Mouse (Mus musculus): ENCODE measurements around the gene Ino80.
"Not testable (repeated sequence)": the region's sequence is repeated elsewhere in the genome, so short reads cannot be mapped to it uniquely, and the experiment has no call there.

Ino80 gene

DNA sequence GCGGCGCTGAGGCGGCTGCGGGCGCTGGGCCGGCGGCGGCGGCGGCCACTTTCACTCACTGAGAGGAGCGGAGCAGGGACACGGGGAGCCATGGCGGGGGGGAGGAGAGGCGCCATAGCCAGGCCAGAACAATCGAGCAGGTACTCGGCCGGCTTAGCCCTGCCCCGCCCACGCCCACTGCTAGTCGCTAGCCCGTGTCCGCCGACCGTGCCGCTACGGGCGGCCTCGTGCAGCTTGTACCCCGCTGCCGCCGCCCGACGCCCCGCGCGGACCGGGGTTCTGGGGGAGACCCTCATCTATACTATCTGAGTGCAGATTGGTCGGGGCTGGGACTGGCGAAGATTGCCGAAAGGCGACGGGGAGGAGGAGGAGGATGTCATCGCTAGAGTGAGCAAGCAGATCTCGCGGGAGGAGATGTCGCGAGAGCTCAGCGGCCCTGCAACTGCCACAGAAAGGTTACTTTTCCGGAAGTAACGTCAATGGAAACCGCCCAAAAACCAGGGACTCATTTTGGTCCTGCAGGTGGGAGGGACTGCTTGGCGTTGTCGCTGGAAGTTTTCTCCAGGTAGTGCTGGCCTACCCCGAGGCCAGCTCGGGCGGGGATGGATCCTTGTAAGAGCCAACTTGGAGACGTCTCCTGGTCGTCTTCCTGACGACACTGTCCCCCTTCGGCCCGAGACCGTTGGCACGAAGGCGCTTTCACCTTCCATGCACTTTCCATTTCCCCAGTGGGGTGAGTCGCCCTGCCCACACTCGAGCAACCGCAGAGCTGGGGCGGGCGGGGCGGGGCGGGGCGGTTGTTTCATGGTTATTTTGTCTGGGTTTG is at the start of gene Ino80:
Ino80 (minus strand) TSS at position 117 of the 826 bp plus-strand sequence.
- peak; percentile 100 for DNase-seq (ENCODE audit: low read depth, low spot score)

DNA sequence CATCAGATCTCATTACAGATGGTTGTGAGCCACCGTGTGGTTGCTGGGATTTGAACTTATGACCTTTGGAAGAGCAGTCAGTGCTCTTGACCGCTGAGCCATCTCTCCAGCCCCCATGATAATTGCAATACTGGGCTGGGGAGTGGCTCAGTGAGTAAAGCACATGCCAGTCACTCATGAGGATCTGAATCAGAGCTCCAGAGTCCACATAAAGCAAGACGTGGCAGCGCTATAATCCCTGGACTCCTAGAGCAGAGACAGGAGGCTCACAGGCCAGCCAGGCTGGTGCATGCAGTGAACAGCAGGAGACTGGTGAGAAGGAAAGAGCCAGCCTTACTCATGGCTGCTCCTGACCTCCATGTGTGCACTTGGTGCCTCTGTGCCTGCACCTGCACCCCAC is 47.9 kb upstream of the Ino80 start:
- no peak for DNase-seq (ENCODE audit: low read depth, low spot score)

- no peak for DNase-seq (ENCODE audit: low read depth, low spot score)
Observed at GRCm38 (mm10) chr2:119523836-119524235, 46.3 kb upstream of the Ino80 start.

GRCm38 (mm10) chr2:119520550-119520949 is 43.1 kb upstream of the Ino80 start:
- DNase-seq (ENCODE audit: low read depth, low spot score) = no peak

- no peak for DNase-seq (ENCODE audit: low read depth, low spot score)
Observed at GRCm38 (mm10) chr2:119516811-119517210, 39.3 kb upstream of the Ino80 start.

DNA sequence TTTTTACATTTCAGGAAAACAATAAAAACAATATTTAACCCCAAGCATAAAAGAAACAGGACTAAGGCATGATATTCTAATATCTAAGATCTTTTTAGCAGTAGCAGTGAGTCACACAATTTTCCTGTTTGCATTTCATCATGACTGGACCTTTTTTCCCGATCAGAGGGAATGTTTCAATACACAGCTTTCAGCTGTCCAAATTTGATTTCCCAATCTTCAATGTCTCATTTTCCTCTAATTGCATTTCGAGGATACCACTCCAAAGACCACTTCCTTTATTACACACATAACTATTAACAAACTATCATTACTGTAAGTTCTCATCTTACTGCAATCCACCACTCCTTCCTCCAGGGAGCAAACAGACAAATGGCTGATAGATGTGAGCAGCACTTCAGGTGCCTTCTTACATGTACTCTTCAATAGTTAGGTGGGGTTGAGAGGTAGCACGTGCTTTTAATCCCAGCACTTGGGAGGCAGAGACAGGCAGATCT is 36.6 kb upstream of the Ino80 start:
- DNase-seq (ENCODE audit: low read depth, low spot score) = no peak

DNA sequence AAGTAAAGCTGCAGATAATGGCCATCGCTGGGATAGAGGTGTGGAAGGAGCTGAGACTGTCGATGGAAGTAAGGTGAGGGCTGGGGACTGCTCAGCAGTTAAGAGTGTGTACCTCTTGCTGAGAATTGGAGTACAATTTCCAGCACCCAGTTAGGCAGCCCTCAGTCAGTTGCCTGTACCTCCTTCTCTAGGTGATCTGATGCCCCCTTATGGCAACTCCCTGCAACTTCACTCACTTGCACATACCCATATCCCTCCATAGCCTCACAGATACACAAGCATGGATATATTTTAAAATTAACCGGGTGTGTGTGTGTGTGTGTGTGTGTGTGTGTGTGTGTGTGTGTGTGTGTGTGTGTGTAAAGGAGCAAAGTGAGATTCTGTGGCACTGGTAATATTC is 34.8 kb upstream of the Ino80 start:
- DNase-seq (ENCODE audit: low read depth, low spot score) = peak; percentile 31

GRCm38 (mm10) chr2:119510856-119511255 is 33.4 kb upstream of the Ino80 start:
- no peak for DNase-seq (ENCODE audit: low read depth, low spot score)

DNA sequence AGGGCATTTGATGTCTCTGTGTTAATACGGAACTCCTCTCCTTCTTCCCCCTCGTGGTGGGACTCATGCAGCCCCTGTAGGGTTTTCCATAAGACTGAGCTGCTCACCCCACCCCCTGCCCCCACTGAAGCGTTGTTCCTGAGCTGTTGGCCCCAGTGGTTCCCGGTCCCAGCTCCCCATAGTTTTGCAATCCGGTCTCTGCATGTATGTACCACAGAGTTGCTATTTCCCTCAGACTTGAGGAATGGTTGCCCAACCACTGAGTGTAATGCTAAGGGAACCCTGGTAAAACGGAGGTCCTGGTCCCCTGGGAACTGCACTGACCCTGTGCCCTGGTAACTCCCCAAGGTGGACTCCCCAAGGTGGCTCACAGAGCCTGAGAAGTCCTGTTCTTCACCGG is 31.0 kb upstream of the Ino80 start:
- DNase-seq (ENCODE audit: low read depth, low spot score) = not testable (repeated sequence)

GRCm38 (mm10) chr2:119507108-119507507 is 29.6 kb upstream of the Ino80 start:
- peak; percentile 31 for DNase-seq (ENCODE audit: low read depth, low spot score)

DNA sequence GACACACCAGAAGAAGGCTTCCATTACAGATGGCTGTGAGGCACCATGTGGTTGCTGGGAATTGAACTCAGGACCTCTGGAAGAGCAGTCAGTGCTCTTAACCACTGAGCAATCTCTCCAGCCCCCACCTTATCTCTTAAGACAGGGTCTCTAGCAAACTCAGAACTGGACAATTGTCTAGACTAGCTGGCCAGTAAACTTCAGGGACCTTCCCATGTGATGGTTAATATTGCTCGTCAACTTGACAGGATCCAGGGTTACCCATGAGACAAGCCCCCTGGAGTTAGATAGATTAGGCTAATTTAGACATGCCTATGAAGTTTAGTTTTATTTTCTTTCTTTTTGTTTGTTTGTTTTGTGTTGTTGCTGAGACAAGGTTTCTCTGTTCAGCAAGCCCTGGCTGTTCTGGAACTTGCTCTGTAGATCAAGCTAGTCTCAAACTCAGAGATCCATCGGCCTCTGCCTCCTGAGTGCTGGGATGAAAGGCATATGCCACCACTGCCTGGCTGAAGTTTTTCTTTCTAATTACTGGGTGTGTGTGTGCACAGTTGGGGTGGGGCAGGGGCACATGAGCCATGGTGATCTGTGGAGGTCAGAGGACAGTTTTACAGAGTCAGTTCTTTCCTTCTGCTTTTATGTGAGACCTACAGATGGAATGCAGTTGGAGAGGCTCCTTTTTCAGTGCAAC is 23.6 kb upstream of the Ino80 start:
- no peak for DNase-seq (ENCODE audit: low read depth, low spot score)

DNA sequence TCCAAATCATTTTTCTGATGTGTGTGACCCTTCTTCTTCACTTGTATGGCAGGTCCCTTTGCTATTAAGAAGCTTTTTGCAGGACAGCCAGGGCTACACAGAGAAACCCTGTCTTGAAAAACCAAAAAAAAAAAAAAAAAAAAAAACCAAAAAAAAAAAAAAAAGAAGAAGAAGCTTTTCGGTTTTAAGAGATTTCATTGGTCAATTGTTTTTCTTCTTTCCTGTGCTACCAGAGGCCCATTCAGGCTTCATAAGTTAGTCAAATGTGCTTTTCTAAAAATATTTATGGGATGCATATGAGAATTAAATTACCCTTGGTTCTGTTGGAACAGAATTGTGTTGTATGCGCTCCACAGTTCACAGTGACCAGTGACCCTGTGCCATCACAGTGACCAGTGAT is 21.4 kb upstream of the Ino80 start:
- no peak for DNase-seq (ENCODE audit: low read depth, low spot score)

DNA sequence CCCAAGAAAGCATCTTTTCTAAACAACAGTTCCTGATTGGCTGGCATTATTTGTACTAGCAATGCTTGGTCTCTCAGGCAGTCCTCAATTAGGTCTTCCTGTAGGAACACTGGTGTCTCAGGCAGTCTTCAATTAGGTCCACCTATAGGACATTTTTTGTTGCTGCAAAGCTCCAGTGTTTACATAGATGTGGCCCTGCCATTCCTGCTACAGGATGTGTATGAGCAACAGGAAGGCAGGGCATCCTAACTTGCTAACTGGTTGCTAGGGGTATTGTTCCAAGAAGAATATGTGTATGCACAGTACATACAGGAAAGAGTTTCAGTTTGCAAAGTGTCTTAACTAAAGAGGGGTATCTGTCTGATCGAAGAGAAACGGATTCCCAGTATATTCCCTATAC is 18.6 kb upstream of the Ino80 start:
- no peak for DNase-seq (ENCODE audit: low read depth, low spot score)

DNA sequence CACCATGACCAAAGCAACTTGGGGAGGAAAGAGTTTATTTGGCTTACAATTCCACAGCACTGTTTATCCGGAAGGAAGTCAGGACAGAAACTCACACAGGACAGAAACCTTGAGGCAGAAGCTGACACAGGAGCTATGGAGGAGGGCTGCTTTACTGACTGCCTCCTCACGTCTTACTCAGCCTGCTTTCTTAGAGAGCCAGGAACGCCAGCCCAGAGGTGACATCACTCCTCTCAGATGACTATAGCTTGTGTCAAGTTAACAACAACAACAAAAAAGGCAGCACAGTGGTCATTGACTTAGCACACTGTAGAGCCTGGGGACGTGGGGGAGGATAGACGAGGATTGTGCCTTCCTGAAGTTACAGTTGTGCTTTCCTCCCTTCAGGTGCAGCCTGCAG is 14.5 kb upstream of the Ino80 start:
- no peak for DNase-seq (ENCODE audit: low read depth, low spot score)

DNA sequence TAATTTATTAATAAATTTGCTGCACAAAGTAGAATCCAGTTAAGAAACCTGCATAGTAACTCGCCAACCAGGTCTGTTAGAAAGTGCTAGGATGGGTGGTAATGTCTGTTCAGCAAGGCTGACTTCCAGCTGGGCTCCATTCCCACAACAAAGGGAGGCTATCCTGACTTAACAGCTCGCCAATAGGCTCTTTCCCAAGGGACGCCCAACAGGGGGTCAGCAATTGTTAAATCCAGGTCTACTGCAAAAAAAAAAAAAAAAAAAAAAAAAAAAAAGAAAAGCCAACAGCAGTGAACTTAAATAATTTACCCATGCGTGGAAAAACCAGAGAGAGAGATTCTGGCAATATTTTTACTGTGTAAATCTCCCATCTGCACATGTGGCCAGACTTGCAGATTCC is 9.0 kb upstream of the Ino80 start:
- no peak for DNase-seq (ENCODE audit: low read depth, low spot score)

GRCm38 (mm10) chr2:119482307-119482706 is 4.8 kb upstream of the Ino80 start:
- no peak for DNase-seq (ENCODE audit: low read depth, low spot score)

DNA sequence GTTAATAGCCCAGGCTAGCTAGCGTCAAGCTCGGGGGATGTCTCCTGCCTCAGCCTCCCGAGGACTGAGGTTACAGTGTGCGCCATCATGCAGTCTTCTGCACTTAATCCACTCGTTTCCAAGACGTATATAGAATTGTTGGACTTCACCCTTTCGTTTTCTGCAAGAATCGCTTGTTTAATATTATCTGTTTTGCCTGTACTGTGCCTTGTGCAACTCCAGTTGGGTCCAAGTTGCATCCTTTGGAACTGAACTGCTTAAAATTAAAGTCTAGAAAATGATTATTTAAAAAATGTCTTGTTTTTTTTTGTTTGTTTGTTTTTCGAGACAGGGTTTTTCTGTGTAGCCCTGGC is 886 bp upstream of the Ino80 start:
- DNase-seq (ENCODE audit: low read depth, low spot score) = no peak

DNA sequence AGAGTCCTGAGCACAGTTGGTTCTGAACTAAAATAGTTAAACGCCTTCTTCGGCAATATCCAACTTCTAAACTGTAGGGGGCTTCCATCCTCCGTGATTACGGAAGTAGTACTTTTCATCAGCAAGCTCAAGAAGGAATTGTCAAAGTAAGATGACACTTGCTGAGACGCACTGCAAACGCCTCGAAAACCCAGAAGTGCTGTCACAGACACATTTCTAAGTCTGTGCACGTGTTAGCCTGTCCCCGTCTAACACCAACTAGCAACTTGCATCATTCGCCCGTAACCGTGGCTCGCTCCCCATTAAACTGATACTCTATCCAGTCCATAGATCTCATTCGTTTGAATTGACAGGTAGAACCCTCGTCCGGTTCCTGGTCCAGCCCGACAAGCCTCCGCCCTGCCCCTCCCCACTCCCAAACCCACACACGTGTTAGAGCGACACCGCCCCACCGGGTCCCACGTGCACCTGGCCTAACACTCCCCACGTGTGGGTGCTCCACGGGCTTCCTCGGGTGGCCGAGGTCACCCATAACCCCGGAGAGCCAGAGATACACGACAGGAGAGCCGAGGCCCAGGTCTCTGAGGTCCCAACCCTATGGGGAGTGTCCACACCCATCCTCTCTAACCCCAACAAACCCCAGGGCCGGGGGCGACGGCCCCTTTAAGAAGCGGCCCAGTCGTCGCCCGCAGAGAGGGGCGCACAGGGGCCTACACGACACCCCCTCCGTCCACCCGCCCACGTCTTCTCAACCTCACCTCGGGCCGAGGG is 681 bp downstream of the Ino80 start:
- DNase-seq (ENCODE audit: low read depth, low spot score) = peak; percentile 81

DNA sequence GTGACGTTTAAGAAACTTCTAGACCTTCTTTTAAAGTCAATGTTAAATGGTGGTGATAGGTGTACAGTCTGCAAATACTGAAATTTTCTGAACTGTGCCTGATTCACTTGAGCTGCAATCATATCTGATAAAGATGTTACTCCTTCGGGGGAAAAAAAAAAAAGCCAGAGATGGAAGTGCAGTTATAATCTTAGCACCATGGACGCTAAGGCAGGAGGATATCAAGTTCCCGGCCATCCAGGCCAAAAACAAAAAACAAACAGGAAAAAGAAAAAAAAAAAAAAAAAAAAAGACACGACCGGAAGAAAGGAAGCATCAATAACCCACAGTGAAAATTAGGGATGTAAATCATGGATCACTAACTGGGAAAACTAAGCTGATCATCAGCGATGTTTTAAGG is 1.3 kb downstream of the Ino80 start:
- no peak for DNase-seq (ENCODE audit: low read depth, low spot score)

- no peak for DNase-seq (ENCODE audit: low read depth, low spot score)
Observed at GRCm38 (mm10) chr2:119463945-119464344, 13.5 kb downstream of the Ino80 start.

GRCm38 (mm10) chr2:119463114-119463775 is 14.2 kb downstream of the Ino80 start:
- no peak for DNase-seq (ENCODE audit: low read depth, low spot score)

GRCm38 (mm10) chr2:119461028-119461427 is 16.5 kb downstream of the Ino80 start:
- DNase-seq (ENCODE audit: low read depth, low spot score) = no peak
